Mouse (Mus musculus) fibroblast of lung, adult 2 months (primary cell): ENCODE results near the gene Fam213b.
A peak's percentile ranks its signal among the peaks of the same experiment; 100 is the strongest.

Experiments used
- DNase-seq: peaks from one replicate; pipeline ENCODE4 v3.0.0-alpha.2; 2011; ENCODE audit warnings: low read depth

Fam213b gene

GRCm38 (mm10) chr4:154898506-154899446, at the start of gene Fam213b:
Gene Fam213b (minus strand): TSS chr4:154899135.
- DNase-seq, result peak; percentile 57

GRCm38 (mm10) chr4:154948066-154948939, 49.4 kb upstream of the Fam213b start:
- DNase-seq, result no peak

- DNase-seq, result no peak
These were observed 47.4 kb upstream of the Fam213b start for GRCm38 (mm10) chr4:154946319-154946718.

GRCm38 (mm10) chr4:154944121-154944590, 45.2 kb upstream of the Fam213b start:
- DNase-seq, result peak; percentile 70

- no peak for DNase-seq
These were observed 44.5 kb upstream of the Fam213b start for GRCm38 (mm10) chr4:154943323-154944039.

- no peak for DNase-seq
These were observed 43.8 kb upstream of the Fam213b start for GRCm38 (mm10) chr4:154942632-154943322.

GRCm38 (mm10) chr4:154941831-154942230, 42.9 kb upstream of the Fam213b start:
- no peak for DNase-seq

- DNase-seq, result no peak
These were observed 41.2 kb upstream of the Fam213b start for GRCm38 (mm10) chr4:154940156-154940555.

GRCm38 (mm10) chr4:154937746-154938145, 38.8 kb upstream of the Fam213b start:
- DNase-seq, result no peak

- no peak for DNase-seq
These were observed 37.8 kb upstream of the Fam213b start for GRCm38 (mm10) chr4:154936542-154937255.

- DNase-seq, result no peak
These were observed 36.9 kb upstream of the Fam213b start for GRCm38 (mm10) chr4:154935788-154936187.

GRCm38 (mm10) chr4:154934800-154935199, 35.9 kb upstream of the Fam213b start:
- no peak for DNase-seq

GRCm38 (mm10) chr4:154933306-154933907, 34.5 kb upstream of the Fam213b start:
- DNase-seq, result no peak

GRCm38 (mm10) chr4:154929088-154929660, 30.2 kb upstream of the Fam213b start:
- DNase-seq, result no peak

GRCm38 (mm10) chr4:154928395-154929087, 29.6 kb upstream of the Fam213b start, which contains the start of gene Tnfrsf14:
Gene Tnfrsf14 (minus strand): TSS chr4:154928563.
- DNase-seq, result no peak

GRCm38 (mm10) chr4:154927899-154928337, 29.0 kb upstream of the Fam213b start:
- DNase-seq, result peak; percentile 30

- no peak for DNase-seq
These were observed 28.3 kb upstream of the Fam213b start for GRCm38 (mm10) chr4:154926969-154927898.

GRCm38 (mm10) chr4:154925413-154925812, 26.5 kb upstream of the Fam213b start:
- DNase-seq, result no peak
